Mouse (Mus musculus): ENCODE data around the gene Slc39a1.

Slc39a1 gene

DNA sequence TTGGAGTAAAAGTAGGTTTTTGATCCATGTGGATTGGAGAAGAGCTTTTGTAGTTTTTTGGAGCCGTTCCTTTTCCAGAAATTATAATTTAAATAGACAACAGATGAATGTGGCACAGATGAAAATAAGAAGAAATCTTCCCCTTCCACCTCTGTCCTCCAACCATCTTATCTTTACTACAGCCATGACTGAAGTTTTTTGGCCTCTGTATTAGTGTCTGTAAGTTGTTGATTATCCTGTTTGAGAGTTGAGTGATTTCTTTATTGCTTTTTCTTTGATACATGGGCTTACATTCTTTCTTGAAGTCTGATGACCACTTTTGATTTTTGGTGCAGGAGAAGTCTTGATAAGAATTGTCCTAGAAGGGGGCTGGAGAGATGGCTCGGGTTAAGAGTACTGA is 46.7 kb downstream of the Slc39a1 start:
- DNase-seq (ENCODE audit: low spot score): no peak

Data from c-Kit-positive CD71-positive TER-119-positive erythroid progenitor cells, embryonic 14.5 days (primary cell).